Mouse (Mus musculus) naive thymus-derived CD4-positive, alpha-beta T cell, adult 2 months (primary cell): ENCODE data around the gene Mrpl38.
"Not testable (repeated sequence)": the region's sequence is repeated elsewhere in the genome, so short reads cannot be mapped to it uniquely, and the experiment has no call there.

ENCODE experiments used
- DNase-seq: peaks from one replicate; pipeline ENCODE4 v3.0.0-alpha.2; 2011; ENCODE audit warnings: low read depth

Mrpl38 gene

GRCm38 (mm10) chr11:116092959-116093358 is 45.7 kb downstream of the Mrpl38 start:
- DNase-seq: not testable (repeated sequence)

- DNase-seq: no peak
These were observed 47.1 kb downstream of the Mrpl38 start for GRCm38 (mm10) chr11:116091591-116091990.

- no peak for DNase-seq
These were observed 49.1 kb downstream of the Mrpl38 start for GRCm38 (mm10) chr11:116089545-116089944.

GRCm38 (mm10) chr11:116088741-116089394 is 49.8 kb downstream of the Mrpl38 start:
- DNase-seq: no peak

GRCm38 (mm10) chr11:116088188-116088587 is 50.5 kb downstream of the Mrpl38 start:
- no peak for DNase-seq

- peak; percentile 93 for DNase-seq
These were observed 51.2 kb downstream of the Mrpl38 start for GRCm38 (mm10) chr11:116087194-116088130.

GRCm38 (mm10) chr11:116086258-116087193 is 52.1 kb downstream of the Mrpl38 start, which contains the start of gene Wbp2:
Gene Wbp2 (minus strand): TSS chr11:116086995.
- DNase-seq: peak; percentile 99

- no peak for DNase-seq
These were observed 54.5 kb downstream of the Mrpl38 start for GRCm38 (mm10) chr11:116084166-116084565.

GRCm38 (mm10) chr11:116083096-116083672 is 55.5 kb downstream of the Mrpl38 start:
- DNase-seq: no peak
